Mouse (Mus musculus) heart, adult 2 months (tissue): ENCODE measurements around the gene 1700012P22Rik.

Experiments used
- CTCF ChIP-seq: fragments of 200-600 bp; IDR thresholded peaks from 2 replicates; pipeline ENCODE4 v1.8.1; 2022; ENCODE audit warnings: antibody characterized with exemption, mild to moderate bottlenecking, moderate library complexity
- EP300 ChIP-seq: fragments of 200-500 bp; IDR thresholded peaks from 2 replicates; pipeline ENCODE4 v1.6.1; 2011; ENCODE audit warnings: low read depth, low read length, control low read depth; ENCODE audit not compliant: insufficient read depth

DNA sequence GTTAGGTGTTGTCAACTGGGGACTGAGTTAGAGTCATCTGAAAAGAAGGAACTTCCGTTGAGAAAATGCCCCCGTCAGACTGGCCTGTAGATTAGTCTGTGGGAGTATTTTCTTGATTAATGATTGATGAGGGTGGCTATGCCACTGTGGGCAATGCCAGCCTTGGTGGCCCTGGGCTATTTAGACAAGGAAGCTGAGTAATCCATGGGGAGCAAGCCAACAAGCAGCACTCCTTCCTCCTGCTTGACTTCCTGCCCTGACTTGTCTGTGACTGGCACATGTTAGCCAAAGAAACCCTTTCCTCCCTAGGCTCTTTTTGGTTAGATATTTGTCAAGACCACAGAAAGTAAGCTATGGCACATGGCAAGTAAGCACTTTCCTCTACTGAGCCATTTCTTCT, 7.8 kb downstream of the 1700012P22Rik start:
- TF ChIP-seq EP300: no peak
- no peak for TF ChIP-seq CTCF
